Mouse (Mus musculus) intestine, embryonic 14.5 days (tissue): Measurements from ENCODE around the gene Ndufa4l2. TPM values are rescaled to one million over a fixed set of nuclear protein-coding genes. Genes with fewer than 3 reads are reported as not detected.

ENCODE experiments used
- ATAC-seq: fragments of 200-750 bp; cut with Nextera tagmentation; replicated peaks from 2 replicates; pipeline ENCODE4 v1.8.0; 2017; ENCODE audit warnings: low read depth, moderate number of reproducible peaks, moderate TSS enrichment, moderate library complexity; ENCODE audit not compliant: low FRiP score, low TSS enrichment
- DNase-seq: peaks from one replicate; pipeline ENCODE4 v3.0.0-alpha.2; 2018; ENCODE audit warnings: low spot score
- H3K27ac ChIP-seq: fragments of 300-500 bp; sonication (generic); 2 replicates; pipeline ENCODE4 v1.5.1; 2014; ENCODE audit warnings: low read depth, mild to moderate bottlenecking, control low read depth
- H3K27me3 ChIP-seq: fragments of 300-500 bp; sonication (generic); replicated peaks from 2 replicates; pipeline ENCODE4 v1.6.1; 2014; ENCODE audit warnings: low read length, control low read depth; ENCODE audit not compliant: control insufficient read depth, insufficient read depth
- H3K36me3 ChIP-seq: fragments of 300-500 bp; sonication (generic); 2 replicates; pipeline ENCODE4 v1.6.1; 2014; ENCODE audit warnings: low read length, control low read depth; ENCODE audit not compliant: control insufficient read depth, insufficient read depth
- H3K4me1 ChIP-seq: fragments of 300-500 bp; sonication (generic); replicated peaks from 2 replicates; pipeline ENCODE4 v1.6.1; 2014; ENCODE audit warnings: low read length, control low read depth, mixed read lengths; ENCODE audit not compliant: control insufficient read depth, insufficient read depth
- H3K4me2 ChIP-seq: fragments of 300-500 bp; sonication (generic); 2 replicates; pipeline ENCODE4 v1.6.1; 2014; ENCODE audit warnings: low read length
- H3K4me3 ChIP-seq: fragments of 300-500 bp; sonication (generic); 2 replicates; pipeline ENCODE4 v1.5.1; 2014; ENCODE audit warnings: low read depth, low read length, control low read depth, mixed read lengths
- H3K9ac ChIP-seq: fragments of 300-500 bp; sonication (generic); 2 replicates; pipeline ENCODE4 v1.6.1; 2014; ENCODE audit warnings: mild to moderate bottlenecking, low read length
- H3K9me3 ChIP-seq: fragments of 300-500 bp; sonication (generic); 2 replicates; pipeline ENCODE4 v1.6.1; 2016; ENCODE audit warnings: low read length, control low read depth; ENCODE audit not compliant: control insufficient read depth
- WGBS: fragments of 180-500 bp; shearing (Covaris S2); extraction: QIAGEN DNeasy Blood & Tissue Kit; methylation state at CpG from one replicate; pipeline ENCODE4 v1.1.7; 2014; 5-methylcytosine and 5-hydroxymethylcytosine counted together
- polyA plus RNA-seq: library from polyadenylated mRNA; unstranded; fragments of >200 nt; fragmentation: Nextera tagmentation; extraction: Ambion mirVana; gene quantifications from 2 replicates; pipeline ENCODE4 v1.2.1, GENCODE M21; 2014

The Ndufa4l2 gene
- polyA plus RNA-seq, 1 experiment from 2014 or later, result 28.5 TPM

- Histone ChIP-seq H3K4me2 (no peak overlapping the region), H3K9ac (no peak overlapping the region), H3K27me3 (no peaks in the 10 kb centered on the region), H3K4me3 (no peak overlapping the region), H3K4me1 (no peaks in the 10 kb centered on the region), H3K36me3 (peaks cover 53% of the 10 kb centered on the region), H3K9me3 (no peaks in the 10 kb centered on the region), H3K27ac (no peak overlapping the region)
- DNase-seq, result no peak
- 87% methylated on average over 10 of the region's 10 CpGs for WGBS
- no peak for ATAC-seq
Measured at GRCm38 (mm10) chr10:127485235-127485634, 29.5 kb upstream of the Ndufa4l2 start.

- no peak for ATAC-seq
- H3K9ac ChIP-seq, result no peak overlapping the region
- H3K36me3 ChIP-seq, result peaks cover 84% of the 10 kb centered on the region
- H3K4me2 ChIP-seq, result no peak overlapping the region
- DNase-seq, result no peak
- 91% methylated on average over 7 of the region's 7 CpGs for WGBS
- no peaks in the 10 kb centered on the region for H3K9me3 ChIP-seq
- no peak overlapping the region for H3K27ac ChIP-seq
- H3K4me3 ChIP-seq, result no peak overlapping the region
- no peaks in the 10 kb centered on the region for H3K27me3 ChIP-seq
- H3K4me1 ChIP-seq, result no peaks in the 10 kb centered on the region
Measured at GRCm38 (mm10) chr10:127488856-127489255, 25.9 kb upstream of the Ndufa4l2 start.

- H3K4me1 ChIP-seq, result no peaks in the 10 kb centered on the region
- peaks cover 83% of the 10 kb centered on the region for H3K36me3 ChIP-seq
- no peak overlapping the region for H3K4me2 ChIP-seq
- H3K4me3 ChIP-seq, result no peak overlapping the region
- no peak overlapping the region for H3K9ac ChIP-seq
- ATAC-seq (no peak), DNase-seq (no peak)
- WGBS, result 82% methylated on average over 18 of the region's 18 CpGs
- no peaks in the 10 kb centered on the region for H3K9me3 ChIP-seq
- no peak overlapping the region for H3K27ac ChIP-seq
- H3K27me3 ChIP-seq, result no peaks in the 10 kb centered on the region
Measured at GRCm38 (mm10) chr10:127490160-127491127, 24.3 kb upstream of the Ndufa4l2 start.

- DNase-seq (no peak), ATAC-seq (no peak)
- Histone ChIP-seq H3K4me2 (no peak overlapping the region), H3K9me3 (no peaks in the 10 kb centered on the region), H3K27me3 (no peaks in the 10 kb centered on the region), H3K4me3 (no peak overlapping the region), H3K36me3 (peaks cover 83% of the 10 kb centered on the region), H3K4me1 (no peaks in the 10 kb centered on the region), H3K9ac (no peak overlapping the region), H3K27ac (no peak overlapping the region)
- WGBS, result 83% methylated on average over 8 of the region's 8 CpGs
Measured at GRCm38 (mm10) chr10:127491128-127491512, 23.6 kb upstream of the Ndufa4l2 start.

GRCm38 (mm10) chr10:127492118-127492517 is 22.6 kb upstream of the Ndufa4l2 start:
- Histone ChIP-seq H3K4me3 (no peak overlapping the region), H3K4me2 (no peak overlapping the region), H3K27ac (no peak overlapping the region), H3K4me1 (no peaks in the 10 kb centered on the region), H3K36me3 (peaks cover 88% of the 10 kb centered on the region), H3K9ac (no peak overlapping the region), H3K27me3 (no peaks in the 10 kb centered on the region), H3K9me3 (no peaks in the 10 kb centered on the region)
- 87% methylated on average over 3 of the region's 3 CpGs for WGBS
- DNase-seq, result no peak
- ATAC-seq, result no peak

GRCm38 (mm10) chr10:127496156-127496555 is 18.6 kb upstream of the Ndufa4l2 start:
- 93% methylated on average over 3 of the region's 3 CpGs for WGBS
- DNase-seq (no peak), ATAC-seq (no peak)
- H3K9ac ChIP-seq, result no peak overlapping the region
- no peaks in the 10 kb centered on the region for H3K27me3 ChIP-seq
- no peaks in the 10 kb centered on the region for H3K9me3 ChIP-seq
- no peak overlapping the region for H3K27ac ChIP-seq
- H3K4me2 ChIP-seq, result no peak overlapping the region
- peaks cover 92% of the 10 kb centered on the region for H3K36me3 ChIP-seq
- no peaks in the 10 kb centered on the region for H3K4me1 ChIP-seq
- no peak overlapping the region for H3K4me3 ChIP-seq

- Histone ChIP-seq H3K9me3 (no peaks in the 10 kb centered on the region), H3K36me3 (peaks cover 60% of the 10 kb centered on the region), H3K9ac (no peak overlapping the region), H3K4me1 (no peaks in the 10 kb centered on the region), H3K27ac (no peak overlapping the region), H3K27me3 (no peaks in the 10 kb centered on the region), H3K4me2 (no peak overlapping the region), H3K4me3 (no peak overlapping the region)
- WGBS, result 79% methylated on average over 5 of the region's 5 CpGs
- DNase-seq, result no peak
- no peak for ATAC-seq
Measured at GRCm38 (mm10) chr10:127499516-127499915, 15.3 kb upstream of the Ndufa4l2 start.

GRCm38 (mm10) chr10:127500042-127500441 is 14.7 kb upstream of the Ndufa4l2 start:
- Histone ChIP-seq H3K4me2 (no peak overlapping the region), H3K9me3 (no peaks in the 10 kb centered on the region), H3K9ac (no peak overlapping the region), H3K36me3 (peaks cover 55% of the 10 kb centered on the region), H3K27me3 (no peaks in the 10 kb centered on the region), H3K27ac (no peak overlapping the region), H3K4me3 (no peak overlapping the region), H3K4me1 (no peaks in the 10 kb centered on the region)
- DNase-seq (no peak), ATAC-seq (no peak)
- WGBS, result 76% methylated on average over 4 of the region's 4 CpGs
